Mouse (Mus musculus) cerebellum, postnatal 4 days (tissue): ENCODE data around the gene Pigs.

Source experiments
- DNase-seq, 2 experiments: peaks; one replicate each; pipeline ENCODE4 v3.0.0; 2022; ENCODE audit warnings: low spot score in 2 of 2, mixed read lengths in 1 of 2

Pigs gene

GRCm38 (mm10) chr11:78327634-78328511 lies at the start of gene Pigs:
Gene Pigs (plus strand): TSS chr11:78328415.
- DNase-seq = peak; percentile 93 to 96

- no peak for DNase-seq
Observed at GRCm38 (mm10) chr11:78278853-78279252, 49.4 kb upstream of the Pigs start.

GRCm38 (mm10) chr11:78279586-78279985 lies 48.6 kb upstream of the Pigs start:
- DNase-seq = no peak

DNA sequence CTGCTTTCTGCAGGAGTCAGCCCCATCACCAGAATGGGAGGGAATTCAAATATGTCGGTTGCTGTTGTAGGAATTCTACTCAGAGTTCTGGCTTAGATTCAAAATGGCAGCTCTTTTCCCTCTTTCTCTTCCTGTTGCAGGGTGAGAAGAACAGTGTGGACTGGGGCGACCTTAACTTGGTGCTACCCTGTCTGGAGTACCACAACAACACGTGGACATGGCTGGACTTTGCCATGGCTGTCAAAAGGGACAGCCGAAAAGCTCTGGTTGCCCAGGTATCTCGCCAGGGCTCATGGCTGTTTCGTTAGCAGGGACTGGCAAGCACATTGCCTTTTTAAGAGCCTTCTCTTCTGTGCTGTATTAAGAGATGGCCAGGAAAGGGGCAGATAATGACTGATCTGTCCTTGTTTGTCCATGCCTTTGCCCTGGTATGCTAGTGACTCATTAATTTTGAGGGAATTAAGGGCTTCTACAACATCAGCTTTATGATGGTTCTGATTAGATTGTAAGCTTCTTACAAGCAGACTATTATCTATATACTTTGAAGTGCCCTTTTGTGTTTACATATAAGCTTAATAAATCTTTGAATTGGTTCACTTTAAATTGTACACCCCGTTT lies 39.0 kb upstream of the Pigs start:
- DNase-seq = no peak

GRCm38 (mm10) chr11:78290654-78291053 lies 37.6 kb upstream of the Pigs start, which contains the start of gene BC030499:
Gene BC030499 (plus strand): TSS chr11:78290841.
- no peak for DNase-seq

- DNase-seq = no peak
Observed at GRCm38 (mm10) chr11:78294585-78294984, 33.6 kb upstream of the Pigs start.

DNA sequence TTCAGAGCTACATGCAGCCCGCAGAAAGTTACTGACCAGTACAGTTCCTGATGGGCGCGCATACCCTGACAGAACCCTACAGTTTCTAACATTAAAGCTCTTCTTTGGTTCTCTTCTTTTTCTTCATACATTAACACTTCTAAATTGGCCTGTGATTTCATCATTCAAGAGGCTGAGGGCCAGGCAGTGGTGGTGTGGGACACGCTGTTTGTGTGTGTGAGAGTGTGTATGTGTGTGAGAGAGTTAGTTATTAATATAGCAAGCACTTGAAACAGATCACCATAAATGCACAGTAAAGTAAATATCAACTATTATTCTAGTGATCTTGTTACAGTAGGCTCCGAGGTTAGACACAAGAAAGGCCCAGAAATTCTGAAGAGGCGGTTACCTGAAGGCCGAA lies 27.3 kb upstream of the Pigs start:
- DNase-seq = no peak

DNA sequence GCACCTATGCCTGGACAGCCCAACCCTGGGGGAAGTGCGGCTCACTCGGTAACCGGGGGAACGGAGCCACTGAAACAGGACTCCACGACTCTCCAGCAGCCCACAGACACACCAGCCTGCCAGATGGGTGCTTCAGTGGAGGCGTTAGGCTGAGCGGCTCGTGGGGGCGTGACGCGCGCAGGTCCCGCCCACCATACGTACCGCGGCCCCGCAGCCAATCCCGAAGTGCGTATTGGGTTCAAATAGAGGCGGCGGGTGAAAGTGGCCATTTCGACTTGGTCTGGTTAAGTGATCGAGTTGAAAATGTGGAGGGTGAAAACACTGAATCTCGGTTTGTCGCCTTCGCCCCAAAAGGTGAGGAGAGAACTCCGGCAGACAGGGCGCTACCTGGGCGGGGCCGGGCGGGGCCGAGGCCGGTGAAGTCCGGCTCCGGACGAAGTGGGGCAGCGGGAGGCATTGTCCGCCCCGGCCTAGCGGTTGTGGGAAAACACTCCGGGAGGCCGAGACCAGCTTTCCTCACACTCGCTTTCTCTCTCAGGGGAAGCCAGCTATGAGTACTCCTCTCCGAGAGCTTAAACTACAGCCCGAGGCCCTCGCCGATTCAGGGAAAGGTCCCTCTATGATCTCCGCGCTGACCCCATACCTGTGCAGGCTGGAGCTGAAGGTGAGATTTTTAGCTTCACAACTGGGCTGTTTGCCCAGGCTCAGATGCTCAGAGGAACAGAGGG lies 26.7 kb upstream of the Pigs start, which contains the start of gene Spag5:
Spag5 (plus strand) TSS at position 173 of the 728 bp plus-strand sequence.
- peak; percentile 74 to 90 for DNase-seq

DNA sequence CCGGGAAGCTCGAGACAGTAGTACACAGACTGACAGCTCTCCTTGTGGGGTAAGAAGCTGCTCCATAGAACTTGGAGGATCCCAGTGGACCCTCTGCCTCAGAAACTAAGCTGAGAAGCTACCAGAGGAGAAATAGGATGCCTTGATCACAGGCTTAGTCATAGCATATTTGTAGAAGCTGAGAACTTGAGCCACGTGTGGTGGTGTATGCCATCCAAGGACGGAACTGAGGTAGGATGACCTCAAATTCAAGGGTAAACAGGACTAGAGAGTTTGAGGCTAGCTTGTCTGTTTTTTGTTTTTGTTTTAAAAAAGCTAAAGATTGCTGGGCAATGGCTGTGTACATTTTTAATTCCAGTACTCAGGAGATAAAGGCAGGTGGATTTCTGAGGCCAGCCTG lies 22.9 kb upstream of the Pigs start:
- DNase-seq = no peak

DNA sequence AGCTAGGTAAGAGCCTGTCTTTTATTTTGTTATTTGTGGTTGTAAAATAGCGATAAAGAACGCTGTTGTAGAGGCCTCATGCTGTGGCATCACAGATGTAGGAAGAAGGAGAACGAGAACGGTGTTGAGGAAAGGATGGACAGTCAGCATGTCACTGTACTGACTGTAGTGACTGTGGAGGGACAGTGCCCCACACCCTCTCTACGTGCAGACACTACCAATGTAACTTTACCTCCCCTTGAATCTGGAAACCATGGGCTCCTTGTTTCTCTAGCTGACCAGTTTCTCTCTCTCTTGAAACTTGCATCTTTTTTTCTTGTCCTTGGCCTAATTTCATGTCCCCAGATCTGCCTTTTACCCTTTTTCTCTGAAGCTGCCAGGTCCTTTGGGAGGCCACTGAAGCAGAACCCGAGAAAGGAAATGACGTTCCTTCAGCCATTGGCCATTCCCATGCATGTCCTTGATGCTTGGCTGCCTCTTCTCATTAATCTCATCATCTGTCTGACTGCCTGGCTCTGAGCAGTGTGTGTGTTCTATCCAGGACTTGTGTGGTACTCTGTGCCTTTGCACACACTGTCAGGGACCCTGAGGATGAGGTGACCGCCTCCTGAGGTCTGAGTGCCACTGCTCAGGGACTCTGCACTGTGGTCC lies 17.2 kb upstream of the Pigs start:
- DNase-seq = no peak

DNA sequence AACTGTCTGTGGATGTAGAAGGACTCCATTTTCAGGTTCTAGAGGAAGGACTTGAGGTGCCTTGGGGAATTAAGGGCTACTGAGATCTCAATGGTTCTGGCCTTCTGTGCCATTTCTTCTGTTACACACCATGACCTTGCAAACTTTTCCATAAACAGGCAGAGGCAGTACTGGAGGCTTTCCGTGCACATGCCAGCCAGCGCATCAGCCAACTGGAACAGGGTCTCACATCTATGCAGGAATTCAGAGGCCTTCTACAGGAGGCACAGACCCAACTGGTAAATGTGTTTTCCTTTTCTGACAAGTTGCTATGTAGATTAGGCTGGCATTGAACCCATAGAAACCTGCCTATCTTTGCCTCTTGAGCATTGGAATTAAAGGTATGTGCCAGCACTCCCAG lies 14.6 kb upstream of the Pigs start:
- no peak for DNase-seq

GRCm38 (mm10) chr11:78318411-78318810 lies 9.8 kb upstream of the Pigs start:
- DNase-seq = no peak

DNA sequence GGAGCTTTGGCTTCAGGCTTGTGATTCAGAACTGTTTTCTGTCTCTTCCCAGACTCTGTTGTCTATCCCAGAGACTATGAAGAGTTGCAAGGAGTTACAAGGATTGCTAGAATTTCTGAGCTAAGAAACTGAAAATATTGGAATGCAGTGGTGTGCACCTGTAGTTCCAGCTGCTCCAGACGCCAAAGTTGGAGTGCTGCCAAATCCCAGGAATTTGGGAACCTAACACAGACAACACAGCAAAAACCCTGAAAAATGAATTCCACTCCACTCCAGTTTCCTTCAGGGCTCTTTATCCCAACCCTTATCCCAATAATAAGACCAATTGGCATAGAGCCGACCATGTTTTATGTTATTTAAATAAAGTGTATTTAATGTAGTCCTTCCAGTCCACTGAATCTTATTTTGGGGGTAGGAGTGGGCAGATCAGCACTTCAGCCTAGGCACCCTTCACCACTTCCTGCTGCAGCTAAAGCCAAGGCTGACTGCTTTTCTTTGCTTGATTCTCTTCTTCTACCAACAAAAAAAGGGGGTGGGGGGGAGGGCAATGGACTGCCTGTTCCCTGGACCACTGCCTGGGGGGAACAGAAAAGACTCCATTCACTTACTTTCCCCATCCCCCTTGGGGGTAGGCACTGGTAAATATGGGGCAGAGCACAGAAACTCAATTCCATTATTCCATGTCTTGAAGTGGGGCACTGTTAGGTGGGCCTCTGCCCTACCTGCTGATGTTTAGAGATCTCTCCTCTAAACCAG lies 6.0 kb upstream of the Pigs start:
- DNase-seq = no peak

DNA sequence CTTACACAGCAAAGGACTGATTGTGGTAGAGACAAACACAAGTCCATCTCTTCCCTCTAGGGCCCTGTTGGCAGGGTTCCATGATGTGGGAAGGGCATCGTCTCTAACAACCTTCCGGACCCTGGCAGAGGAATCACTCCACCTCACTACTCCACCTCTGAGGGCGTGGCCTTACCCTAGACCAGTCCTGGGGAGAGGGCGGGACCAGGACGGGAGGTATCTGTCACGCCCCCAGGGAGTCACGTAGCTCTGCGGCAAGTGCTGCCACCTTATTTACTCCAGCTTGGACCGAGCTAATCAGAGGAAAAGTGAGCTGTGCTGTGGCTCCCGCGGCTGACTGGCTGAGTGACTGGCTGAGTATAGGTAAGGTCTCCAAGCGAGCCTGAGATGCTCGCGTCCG lies 5.4 kb upstream of the Pigs start, which contains the start of gene Aldoc:
Aldoc (plus strand) TSS at position 109 of the 400 bp plus-strand sequence.
- peak; percentile 35 to 42 for DNase-seq

- DNase-seq = peak in 1 of 2 experiments; percentile 48
Observed at GRCm38 (mm10) chr11:78324000-78324785, 4.0 kb upstream of the Pigs start.

DNA sequence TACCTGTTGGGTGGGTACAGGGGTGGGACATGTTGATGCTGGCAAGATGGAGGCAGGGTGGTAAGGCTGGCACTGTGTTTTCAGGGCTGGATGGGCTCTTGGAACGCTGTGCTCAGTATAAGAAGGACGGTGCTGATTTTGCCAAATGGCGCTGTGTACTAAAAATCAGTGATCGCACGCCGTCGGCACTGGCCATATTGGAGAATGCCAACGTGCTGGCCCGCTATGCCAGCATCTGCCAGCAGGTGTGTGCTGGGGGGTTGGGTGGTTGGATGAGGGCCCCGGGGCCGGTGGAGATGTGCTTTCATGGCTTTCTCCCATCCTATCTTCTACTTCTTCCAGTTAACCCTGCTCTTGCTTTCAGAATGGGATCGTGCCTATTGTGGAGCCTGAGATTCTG lies 3.2 kb upstream of the Pigs start:
- DNase-seq = no peak

DNA sequence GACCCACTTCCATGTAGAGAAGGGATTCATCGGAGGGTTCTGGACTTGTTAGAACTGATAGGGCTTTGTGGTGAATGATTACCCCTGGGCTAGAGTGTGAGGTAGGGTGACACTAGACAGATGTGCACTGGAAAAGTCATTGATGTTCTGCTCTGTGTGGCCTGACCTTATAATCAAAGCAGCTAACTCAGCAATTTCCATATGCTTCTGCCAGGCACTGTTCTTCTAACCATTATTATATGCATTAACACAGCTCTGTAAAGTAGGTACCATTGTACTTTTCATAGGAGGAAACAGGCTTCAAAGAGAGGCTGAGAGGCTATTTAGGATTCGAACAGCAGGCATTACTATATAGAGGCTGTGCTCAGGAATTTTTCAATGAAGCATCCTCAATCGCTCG lies 1.0 kb upstream of the Pigs start:
- no peak for DNase-seq

DNA sequence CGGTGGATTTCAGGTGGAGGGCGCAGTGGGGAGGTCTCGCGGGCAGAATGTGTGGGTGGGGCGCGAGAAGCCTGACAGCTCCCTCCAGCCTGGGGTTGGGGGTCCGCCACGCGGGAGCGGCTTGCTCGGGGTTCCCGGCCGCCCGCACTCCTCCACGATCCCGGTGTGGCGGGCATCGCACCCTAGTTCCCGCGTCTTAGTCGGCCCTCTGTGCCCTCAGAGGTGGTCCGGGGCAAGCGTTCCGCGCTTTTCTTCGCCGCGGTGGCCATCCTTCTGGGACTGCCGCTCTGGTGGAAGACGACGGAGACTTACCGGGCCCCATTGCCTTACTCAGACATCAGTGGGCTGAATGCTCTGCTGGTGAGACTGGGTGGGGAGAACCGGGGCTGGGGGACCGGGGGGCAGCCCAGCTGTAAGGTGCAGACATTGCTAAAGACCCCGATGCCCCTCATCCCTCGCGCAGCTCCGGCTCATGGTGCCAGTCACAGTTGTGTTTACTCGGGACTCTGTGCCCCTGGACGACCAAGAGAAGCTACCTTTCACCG lies 369 bp downstream of the Pigs start:
- no peak for DNase-seq

DNA sequence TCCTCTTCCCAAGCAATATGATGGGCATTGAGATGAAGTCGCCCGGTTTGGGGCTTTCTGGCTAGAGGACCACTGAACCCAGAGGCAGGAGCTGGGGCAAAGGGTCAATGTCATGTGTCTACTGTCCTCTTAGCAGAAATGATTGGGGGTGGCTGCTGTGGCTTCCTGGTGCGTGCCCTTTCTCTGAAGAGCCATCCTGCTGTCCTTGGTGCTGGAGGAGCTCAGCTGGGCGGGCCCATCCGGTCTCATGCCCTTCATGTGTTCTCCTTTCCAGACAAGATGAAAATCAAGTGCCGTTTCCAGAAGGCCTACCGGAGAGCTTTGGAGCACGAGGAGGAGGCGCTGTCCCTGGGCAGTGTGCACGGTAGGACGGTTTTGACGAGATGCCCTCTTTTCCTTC lies 4.5 kb downstream of the Pigs start:
- no peak for DNase-seq

GRCm38 (mm10) chr11:78333992-78334391 lies 5.8 kb downstream of the Pigs start:
- DNase-seq = no peak
